Mouse (Mus musculus) heart, postnatal 0 days (tissue): ENCODE measurements around the gene Hrh3.

Source experiments
- CTCF ChIP-seq: IDR thresholded peaks from 2 replicates; pipeline ENCODE4 v1.5.1; 2016; ENCODE audit warnings: antibody characterized with exemption, control low read depth, low read depth
- EP300 ChIP-seq: IDR thresholded peaks from 2 replicates; pipeline ENCODE4 v1.6.1; 2016; ENCODE audit warnings: antibody characterized with exemption, low read depth

DNA sequence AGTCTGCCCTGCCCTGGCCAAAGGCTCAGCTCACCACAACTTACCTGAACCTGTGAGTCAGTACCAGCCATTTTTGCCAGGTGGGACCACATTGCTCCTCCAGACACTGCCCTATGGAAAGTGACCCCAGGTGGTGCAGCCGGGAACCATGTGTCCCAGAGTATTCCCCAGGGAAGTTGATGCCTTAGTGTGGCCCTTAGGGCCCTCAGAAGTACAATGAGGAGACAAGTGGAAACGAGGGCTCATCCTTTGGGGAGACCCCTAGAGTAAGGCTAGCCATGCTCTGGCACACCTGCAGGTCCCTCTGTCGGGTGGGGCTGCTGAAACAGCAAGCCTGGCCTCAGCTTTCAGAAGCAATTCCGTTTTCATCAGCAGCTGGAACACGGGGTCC lies 17.7 kb downstream of the Hrh3 start:
- TF ChIP-seq CTCF (no peak), EP300 (no peak)
